Mouse (Mus musculus) forebrain, embryonic 11.5 days (tissue): Measurements from ENCODE around the gene Thbs4. TPM values are rescaled to one million over a fixed set of nuclear protein-coding genes. Genes with fewer than 3 reads are reported as not detected.
"Not testable (repeated sequence)": the region's sequence is repeated elsewhere in the genome, so short reads cannot be mapped to it uniquely, and the experiment has no call there.

ENCODE experiments used
- ATAC-seq: fragments of 200-750 bp; cut with Nextera tagmentation; replicated peaks from 2 replicates; pipeline ENCODE4 v1.8.0; 2017; ENCODE audit warnings: moderate TSS enrichment; ENCODE audit not compliant: low FRiP score
- DNase-seq: peaks from one replicate; pipeline ENCODE4 v3.0.0-alpha.2; 2017; ENCODE audit warnings: low spot score
- H3K27ac ChIP-seq: fragments of 300-500 bp; sonication (generic); 2 replicates; pipeline ENCODE4 v1.5.1; 2014; ENCODE audit warnings: low read depth, low read length
- H3K27me3 ChIP-seq: fragments of 300-500 bp; sonication (generic); 2 replicates; pipeline ENCODE4 v1.6.1; 2014; ENCODE audit warnings: mild to moderate bottlenecking, low read length, mixed read lengths; ENCODE audit not compliant: control insufficient read depth, insufficient read depth
- H3K36me3 ChIP-seq: fragments of 300-500 bp; sonication (generic); 2 replicates; pipeline ENCODE4 v1.6.1; 2014; ENCODE audit warnings: mild to moderate bottlenecking, low read length, moderate library complexity, mixed read lengths; ENCODE audit not compliant: control insufficient read depth, insufficient read depth
- H3K4me1 ChIP-seq: fragments of 300-500 bp; sonication (generic); replicated peaks from 2 replicates; pipeline ENCODE4 v1.6.1; 2014; ENCODE audit warnings: low read length, mixed read lengths; ENCODE audit not compliant: control insufficient read depth, insufficient read depth
- H3K4me2 ChIP-seq: fragments of 300-500 bp; sonication (generic); 2 replicates; pipeline ENCODE4 v1.6.1; 2014; ENCODE audit warnings: low read depth, mild to moderate bottlenecking, low read length, moderate library complexity, mixed read lengths; ENCODE audit not compliant: severe bottlenecking
- H3K4me3 ChIP-seq: fragments of 300-500 bp; sonication (generic); 2 replicates; pipeline ENCODE4 v1.5.1; 2014; ENCODE audit warnings: low read depth, low read length
- H3K9ac ChIP-seq: fragments of 300-500 bp; sonication (generic); 2 replicates; pipeline ENCODE4 v1.6.1; 2014; ENCODE audit warnings: low read length
- H3K9me3 ChIP-seq: fragments of 300-500 bp; sonication (generic); 2 replicates; pipeline ENCODE4 v1.6.1; 2016; ENCODE audit warnings: low read length, mixed read lengths; ENCODE audit not compliant: control insufficient read depth
- WGBS: fragments of 180-500 bp; shearing (Covaris S2); extraction: QIAGEN DNeasy Blood & Tissue Kit; methylation state at CpG from one replicate; pipeline ENCODE4 v1.1.7; 2014; 5-methylcytosine and 5-hydroxymethylcytosine counted together
- polyA plus RNA-seq: library from polyadenylated mRNA; unstranded; fragments of >200 nt; fragmentation: Nextera tagmentation; extraction: Ambion mirVana; gene quantifications from 2 replicates; pipeline ENCODE4 v1.2.1, GENCODE M21; 2014

Thbs4 gene
- polyA plus RNA-seq = 1.8 and 2.0 TPM in 2 replicates

- DNase-seq = peak; percentile 61
- H3K4me1 ChIP-seq = no peaks in the 10 kb centered on the region; the same call in 1 of the 2 replicates
- H3K4me3 ChIP-seq = peak within 1 kb of the TSS; percentile 27
- ATAC-seq = peak; percentile 51
- no peak within 1 kb of the TSS for H3K27ac ChIP-seq
- H3K36me3 ChIP-seq = no peaks in the 10 kb centered on the region
- peak within 1 kb of the TSS; percentile 65 for H3K4me2 ChIP-seq
- H3K9me3 ChIP-seq = no peaks in the 10 kb centered on the region
- WGBS = 12% methylated on average over 38 of the region's 45 CpGs
- H3K9ac ChIP-seq = no peak within 1 kb of the TSS
- peaks cover 7% of the 10 kb centered on the region for H3K27me3 ChIP-seq
Measured at GRCm38 (mm10) chr13:92794462-92795214, at the start of gene Thbs4. Gene Thbs4, minus strand, starts transcription at chr13:92794818.

DNA sequence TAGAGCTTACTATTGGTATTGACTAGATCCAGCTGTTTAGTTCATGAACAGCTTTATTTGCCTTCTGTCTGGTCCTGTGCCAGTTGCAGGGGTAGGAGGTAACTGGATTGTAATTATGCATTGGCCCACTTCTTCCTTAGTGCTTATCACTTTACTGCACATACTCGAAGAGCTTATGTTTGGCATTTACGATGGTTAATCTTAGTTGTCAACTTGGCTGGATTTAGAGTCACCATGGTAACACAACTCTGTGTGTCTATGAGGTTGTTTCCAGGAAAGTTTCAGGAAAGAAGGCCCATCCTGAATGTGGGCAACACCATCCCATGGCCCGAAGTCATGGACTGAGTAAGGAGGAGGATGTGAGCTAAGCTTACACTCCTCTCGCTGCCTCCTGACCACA, 38.5 kb upstream of the Thbs4 start:
- 89% methylated on average over 4 of the region's 4 CpGs for WGBS
- no peak overlapping the region for H3K4me2 ChIP-seq
- H3K4me1 ChIP-seq = no peaks in the 10 kb centered on the region
- DNase-seq (no peak), ATAC-seq (no peak)
- no peak overlapping the region for H3K9ac ChIP-seq
- no peak overlapping the region for H3K4me3 ChIP-seq
- H3K27me3 ChIP-seq = no peaks in the 10 kb centered on the region
- H3K9me3 ChIP-seq = no peaks in the 10 kb centered on the region
- H3K27ac ChIP-seq = no peak overlapping the region
- H3K36me3 ChIP-seq = no peaks in the 10 kb centered on the region

- Histone ChIP-seq H3K4me2 (no peak overlapping the region), H3K36me3 (no peaks in the 10 kb centered on the region), H3K9ac (no peak overlapping the region), H3K9me3 (no peaks in the 10 kb centered on the region), H3K27ac (no peak overlapping the region), H3K27me3 (no peaks in the 10 kb centered on the region), H3K4me1 (no peaks in the 10 kb centered on the region), H3K4me3 (no peak overlapping the region)
- DNase-seq (no peak), ATAC-seq (no peak)
- 84% methylated on average over 10 of the region's 10 CpGs for WGBS
Measured at GRCm38 (mm10) chr13:92828820-92829219, 34.2 kb upstream of the Thbs4 start.

DNA sequence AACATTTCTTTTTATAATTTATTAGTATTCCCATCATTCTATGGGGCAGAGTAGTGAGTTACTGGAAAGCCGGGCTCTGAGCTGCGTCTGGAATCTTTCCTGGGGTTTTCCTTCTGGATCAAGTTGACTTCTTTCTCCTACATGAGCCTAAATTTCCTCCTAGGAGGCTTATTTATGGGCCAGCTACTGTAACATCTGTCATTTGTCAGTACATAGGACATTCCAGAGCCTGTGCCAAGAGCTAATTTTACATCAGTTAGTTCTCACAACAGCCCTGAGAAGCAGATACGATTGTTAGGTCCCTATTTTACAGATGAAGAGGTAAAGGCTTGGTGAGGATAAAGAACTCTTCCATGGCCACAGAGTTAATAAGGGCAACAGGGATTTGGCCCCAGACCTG, 22.7 kb upstream of the Thbs4 start:
- Histone ChIP-seq H3K27me3 (no peaks in the 10 kb centered on the region), H3K9ac (no peak overlapping the region), H3K9me3 (no peaks in the 10 kb centered on the region), H3K36me3 (no peaks in the 10 kb centered on the region), H3K27ac (no peak overlapping the region), H3K4me2 (no peak overlapping the region), H3K4me3 (no peak overlapping the region), H3K4me1 (no peaks in the 10 kb centered on the region)
- no peak for DNase-seq
- WGBS = 87% methylated on average over 3 of the region's 3 CpGs
- no peak for ATAC-seq

- no peaks in the 10 kb centered on the region for H3K36me3 ChIP-seq
- no peak overlapping the region for H3K27ac ChIP-seq
- no peaks in the 10 kb centered on the region for H3K9me3 ChIP-seq
- H3K9ac ChIP-seq = no peak overlapping the region
- 82% methylated on average over 5 of the region's 5 CpGs for WGBS
- no peaks in the 10 kb centered on the region for H3K4me1 ChIP-seq
- no peak overlapping the region for H3K4me2 ChIP-seq
- no peak for ATAC-seq
- DNase-seq = no peak
- no peaks in the 10 kb centered on the region for H3K27me3 ChIP-seq
- H3K4me3 ChIP-seq = no peak overlapping the region
Measured at GRCm38 (mm10) chr13:92816329-92816728, 21.7 kb upstream of the Thbs4 start.

DNA sequence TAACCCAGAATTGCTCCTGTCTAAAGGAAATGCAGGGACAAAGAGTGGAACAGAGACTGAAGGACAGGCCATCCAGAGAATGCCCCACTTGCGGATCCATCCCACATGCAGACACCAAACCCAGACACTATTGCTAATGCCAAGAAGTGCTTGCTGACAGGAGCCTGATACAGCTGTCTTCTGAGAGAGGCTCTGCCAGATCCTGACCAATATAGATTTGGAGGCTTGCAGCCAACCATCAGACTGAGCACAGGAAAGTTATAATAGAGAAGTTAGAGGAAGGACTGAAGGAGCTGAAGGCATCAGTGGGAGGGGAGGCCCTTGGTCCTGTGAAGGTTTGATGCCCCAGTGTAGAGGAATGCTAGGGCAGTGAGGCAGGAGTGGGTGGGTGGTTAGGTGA, 16.0 kb upstream of the Thbs4 start:
- 86% methylated on average over 1 of the region's 1 CpGs for WGBS
- H3K27me3 ChIP-seq, H3K36me3 ChIP-seq, H3K27ac ChIP-seq, DNase-seq, H3K4me2 ChIP-seq, H3K9ac ChIP-seq, H3K9me3 ChIP-seq, H3K4me1 ChIP-seq, H3K4me3 ChIP-seq, ATAC-seq: not testable (repeated sequence)

DNA sequence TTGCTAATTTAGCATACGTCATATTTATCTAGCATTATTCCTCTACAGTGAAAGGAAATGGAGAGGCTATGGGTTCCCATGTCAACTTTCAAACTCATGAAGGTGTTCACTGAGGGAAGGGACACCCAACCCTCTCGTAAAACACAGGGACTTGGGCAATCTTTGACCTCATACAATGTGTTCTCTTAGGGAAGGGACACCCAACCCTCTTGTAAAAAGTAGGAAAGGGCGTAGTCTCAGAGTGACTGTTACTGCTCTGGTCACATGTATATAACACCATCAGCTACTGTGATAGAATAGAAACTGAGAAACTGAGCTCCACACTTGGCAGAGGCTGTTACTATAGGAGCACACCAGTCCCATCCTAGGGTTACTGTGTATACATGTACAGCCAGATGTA, 13.2 kb upstream of the Thbs4 start:
- Histone ChIP-seq H3K4me1 (no peaks in the 10 kb centered on the region), H3K36me3 (no peaks in the 10 kb centered on the region), H3K27me3 (no peaks in the 10 kb centered on the region), H3K27ac (no peak overlapping the region), H3K4me3 (no peak overlapping the region), H3K9me3 (no peaks in the 10 kb centered on the region), H3K9ac (no peak overlapping the region), H3K4me2 (no peak overlapping the region)
- no peak for ATAC-seq
- DNase-seq = no peak
- WGBS = 90% methylated on average over 3 of the region's 3 CpGs

- H3K27ac ChIP-seq = no peak overlapping the region
Measured at GRCm38 (mm10) chr13:92806785-92807184, 12.2 kb upstream of the Thbs4 start.

DNA sequence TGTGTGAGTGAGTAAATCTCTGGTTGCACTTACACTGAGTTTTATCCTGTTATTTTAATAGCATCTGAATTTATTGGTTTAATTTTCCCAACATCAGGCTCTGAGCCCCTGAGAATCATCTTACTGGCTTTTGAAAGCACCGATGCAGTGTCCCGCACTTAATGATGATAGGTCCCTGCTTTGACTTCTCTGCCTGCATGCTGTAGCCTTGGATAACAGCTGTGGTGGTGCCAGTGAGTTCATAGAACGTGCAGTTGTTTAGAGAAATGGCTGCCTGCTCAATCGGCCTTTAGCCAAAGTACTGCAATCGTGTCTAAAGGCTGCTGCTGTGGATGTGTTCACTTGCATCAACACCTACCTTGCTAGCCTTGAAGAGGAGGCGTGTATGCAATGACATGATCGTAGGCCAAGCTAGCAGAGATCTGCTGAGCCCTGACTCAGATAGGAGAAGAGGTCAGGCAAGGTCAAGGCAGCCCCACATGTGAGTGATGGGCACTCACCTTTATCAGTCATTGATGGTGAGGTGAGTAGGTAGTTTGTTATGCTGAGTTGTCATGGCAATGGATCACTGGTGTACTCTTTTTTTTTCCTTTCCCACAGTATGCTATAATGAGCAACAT, 4.8 kb upstream of the Thbs4 start:
- H3K4me2 ChIP-seq = no peak overlapping the region
- no peak overlapping the region for H3K27ac ChIP-seq
- DNase-seq (no peak), ATAC-seq (no peak)
- H3K36me3 ChIP-seq = no peaks in the 10 kb centered on the region
- H3K27me3 ChIP-seq = peaks cover 1% of the 10 kb centered on the region; the same call in 1 of the 2 replicates
- WGBS = 85% methylated on average over 7 of the region's 7 CpGs
- no peak overlapping the region for H3K4me3 ChIP-seq
- no peak overlapping the region for H3K9ac ChIP-seq
- H3K9me3 ChIP-seq = no peaks in the 10 kb centered on the region
- H3K4me1 ChIP-seq = peaks cover 3% of the 10 kb centered on the region; the same call in 1 of the 2 replicates

More at GRCm38 (mm10) chr13:92806785-92807184, 12.2 kb upstream of the Thbs4 start:
- DNase-seq (no peak), ATAC-seq (no peak)
- Histone ChIP-seq H3K27me3 (no peaks in the 10 kb centered on the region), H3K4me3 (no peak overlapping the region), H3K9me3 (no peaks in the 10 kb centered on the region), H3K4me1 (no peaks in the 10 kb centered on the region), H3K9ac (no peak overlapping the region), H3K4me2 (no peak overlapping the region), H3K36me3 (no peaks in the 10 kb centered on the region)
